Mouse (Mus musculus): ENCODE data around the gene Galnt7. TPM values are rescaled to one million over a fixed set of nuclear protein-coding genes. Genes with fewer than 3 reads are reported as not detected.

Galnt7 gene
- total RNA-seq, 2 experiments from 2014 or later: 11.0 to 13.3 TPM

- DNase-seq (ENCODE audit: low spot score in 2 of 2): no peak
Observed at GRCm38 (mm10) chr8:57628787-57629664, 23.8 kb downstream of the Galnt7 start.

GRCm38 (mm10) chr8:57627946-57628786, 24.7 kb downstream of the Galnt7 start:
- DNase-seq (ENCODE audit: low spot score in 2 of 2): peak in 1 of 2 experiments; percentile 54

- peak in 1 of 2 experiments; percentile 26 for DNase-seq (ENCODE audit: low spot score in 2 of 2)
Observed at GRCm38 (mm10) chr8:57623955-57624354, 28.9 kb downstream of the Galnt7 start.

- no peak for DNase-seq (ENCODE audit: low spot score in 2 of 2)
Observed at GRCm38 (mm10) chr8:57623051-57623450, 29.8 kb downstream of the Galnt7 start.

- no peak for DNase-seq (ENCODE audit: low spot score in 2 of 2)
Observed at GRCm38 (mm10) chr8:57616965-57617364, 35.9 kb downstream of the Galnt7 start.

DNA sequence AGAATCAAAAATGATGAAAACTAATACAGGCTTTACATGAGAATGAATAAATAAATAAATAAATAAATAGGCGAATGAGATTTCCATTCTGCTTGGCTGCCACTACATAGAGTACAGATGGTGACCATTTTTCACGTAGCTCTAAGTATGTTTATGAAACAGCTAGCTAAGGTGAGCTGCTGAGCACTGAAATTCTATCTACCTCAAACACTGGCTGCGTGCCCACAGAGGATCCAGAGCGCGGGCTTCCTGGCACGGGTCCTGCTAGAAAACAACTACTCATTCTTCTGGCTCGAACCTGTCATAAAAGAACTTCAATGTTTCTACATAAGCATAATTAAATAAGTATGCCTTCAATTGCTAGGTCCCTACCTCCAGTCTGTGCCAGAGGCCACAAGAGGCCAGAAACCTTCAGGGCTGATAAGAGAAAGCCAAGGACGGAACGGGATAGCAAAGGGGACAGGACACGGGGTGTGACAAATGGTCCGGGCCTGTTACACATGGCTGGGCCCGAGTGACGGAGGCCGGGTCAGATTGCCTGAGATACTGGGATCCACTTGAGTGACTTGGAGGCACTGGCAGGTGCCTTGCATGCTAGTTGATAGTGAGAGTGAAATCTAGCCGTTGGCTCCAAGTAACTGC, 37.7 kb downstream of the Galnt7 start:
- DNase-seq (ENCODE audit: low spot score in 2 of 2): no peak

- no peak for DNase-seq (ENCODE audit: low spot score in 2 of 2)
Observed at GRCm38 (mm10) chr8:57611419-57611977, 41.3 kb downstream of the Galnt7 start.

- DNase-seq (ENCODE audit: low spot score in 2 of 2): peak; percentile 20 to 76
Observed at GRCm38 (mm10) chr8:57610706-57611418, 42.0 kb downstream of the Galnt7 start.

GRCm38 (mm10) chr8:57602511-57602910, 50.3 kb downstream of the Galnt7 start:
- no peak for DNase-seq (ENCODE audit: low spot score in 2 of 2)

DNA sequence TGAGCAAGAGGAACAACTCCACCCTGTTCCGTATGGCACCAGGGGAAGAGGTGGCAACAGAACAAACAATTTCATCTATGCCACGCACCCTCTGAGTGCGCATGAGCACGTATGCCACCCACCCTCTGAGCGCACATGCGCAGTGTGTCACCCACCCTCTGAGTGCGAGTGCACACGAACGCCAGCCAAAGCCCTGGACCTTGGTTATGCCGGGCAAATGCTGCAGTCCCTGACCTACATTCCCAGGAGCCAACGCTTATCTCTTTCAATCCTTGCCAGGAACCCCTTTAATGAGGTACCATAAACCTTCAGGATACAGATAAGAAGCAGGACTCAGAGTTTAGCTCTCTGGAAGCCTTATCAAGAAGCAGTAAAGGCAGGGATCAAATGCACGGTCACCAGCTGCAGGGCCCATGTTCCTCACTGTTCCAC, 50.8 kb downstream of the Galnt7 start:
- peak in 1 of 2 experiments; percentile 63 for DNase-seq (ENCODE audit: low spot score in 2 of 2)

DNA sequence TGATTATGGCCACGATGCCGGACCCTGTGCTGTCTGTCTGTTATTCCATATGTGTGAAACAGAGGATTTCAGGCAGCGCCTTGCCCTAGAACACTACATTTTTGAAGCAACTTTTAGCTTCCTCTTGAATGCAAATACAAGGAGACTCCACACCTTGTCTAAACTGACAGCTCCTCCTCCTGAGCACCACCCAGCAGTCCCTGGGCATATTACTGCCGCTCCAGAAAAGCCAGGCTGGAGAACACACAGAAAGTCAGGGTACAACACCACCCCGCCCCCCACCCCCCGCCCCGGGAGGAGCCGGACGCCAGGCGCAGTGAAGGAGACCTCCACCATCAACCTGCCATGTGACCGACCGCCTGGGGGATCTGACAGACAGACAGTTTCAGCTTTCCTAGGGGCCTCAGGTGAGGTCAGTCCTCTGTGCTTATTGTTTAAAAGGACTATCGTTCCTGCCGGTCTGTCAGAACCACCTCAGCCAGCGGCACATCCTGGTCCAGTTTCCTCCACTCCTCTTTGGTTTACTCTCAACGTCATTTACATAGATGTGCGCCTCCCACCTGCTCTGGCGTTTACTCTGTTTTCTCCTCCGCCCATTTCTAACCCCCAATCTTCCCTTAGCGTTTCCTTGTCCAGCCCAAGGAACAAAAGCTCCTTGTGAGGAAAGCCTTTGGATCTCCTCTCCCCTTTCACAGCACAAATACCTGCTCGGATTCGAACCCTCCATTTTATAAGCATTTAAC, 52.8 kb downstream of the Galnt7 start:
- DNase-seq (ENCODE audit: low spot score in 2 of 2): no peak

GRCm38 (mm10) chr8:57595853-57596252, 57.0 kb downstream of the Galnt7 start:
- no peak for DNase-seq (ENCODE audit: low spot score in 2 of 2)

DNA sequence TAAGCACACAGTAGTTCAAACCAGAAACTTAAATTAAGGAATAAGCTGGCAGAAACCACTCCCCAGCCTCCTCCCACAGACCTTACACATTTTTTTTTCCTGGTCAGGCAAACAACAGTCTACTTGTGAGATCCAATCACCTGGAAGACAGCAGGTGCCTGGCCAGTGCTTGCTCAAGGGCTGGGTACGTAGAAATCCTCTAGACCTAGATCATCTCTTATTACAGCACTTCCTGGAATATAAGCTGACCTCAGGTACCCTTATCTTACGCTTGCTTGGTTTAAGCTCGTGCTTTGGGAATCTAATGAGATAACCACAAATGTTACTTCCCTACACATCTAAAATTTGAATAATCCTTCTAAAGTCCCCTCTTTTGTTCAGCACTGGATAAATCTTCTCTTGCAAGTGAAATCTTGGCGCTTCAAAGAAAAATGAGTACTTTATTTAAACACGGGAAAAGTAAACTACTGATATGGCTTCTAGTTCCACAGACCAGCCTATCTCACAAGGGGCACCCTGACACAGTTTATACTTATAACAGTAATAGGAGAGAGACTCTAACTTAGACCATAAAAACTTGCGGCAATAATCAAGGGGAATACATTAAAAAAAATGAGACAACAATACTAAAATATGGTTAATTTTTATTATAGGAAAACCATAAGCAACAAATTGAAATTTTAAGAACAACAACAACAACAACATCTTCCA, 58.5 kb downstream of the Galnt7 start:
- DNase-seq (ENCODE audit: low spot score in 2 of 2): no peak

GRCm38 (mm10) chr8:57592604-57593003, 60.2 kb downstream of the Galnt7 start:
- no peak for DNase-seq (ENCODE audit: low spot score in 2 of 2)

GRCm38 (mm10) chr8:57591681-57592080, 61.2 kb downstream of the Galnt7 start:
- no peak for DNase-seq (ENCODE audit: low spot score in 2 of 2)

- DNase-seq (ENCODE audit: low spot score in 2 of 2): no peak
Observed at GRCm38 (mm10) chr8:57590015-57590414, 62.8 kb downstream of the Galnt7 start.

DNA sequence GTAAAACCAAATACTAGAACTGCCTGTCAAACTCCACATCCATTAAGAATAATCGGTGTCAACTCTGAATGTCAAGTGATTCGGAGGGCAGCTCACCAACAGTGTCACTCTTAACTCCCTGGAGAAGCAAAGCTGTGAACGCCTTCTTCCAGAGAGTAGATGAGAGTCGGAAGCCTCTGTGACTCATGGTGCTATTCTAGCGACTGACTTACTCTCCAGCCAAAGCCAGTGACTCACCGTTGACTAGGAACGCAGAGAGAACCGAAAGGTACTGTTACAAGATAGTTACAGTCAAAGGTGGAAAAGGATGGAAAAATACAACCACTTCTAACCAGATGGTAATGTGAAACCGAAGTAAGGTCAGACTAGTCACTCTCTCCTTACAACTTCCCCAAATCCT, 63.7 kb downstream of the Galnt7 start:
- no peak for DNase-seq (ENCODE audit: low spot score in 2 of 2)

DNA sequence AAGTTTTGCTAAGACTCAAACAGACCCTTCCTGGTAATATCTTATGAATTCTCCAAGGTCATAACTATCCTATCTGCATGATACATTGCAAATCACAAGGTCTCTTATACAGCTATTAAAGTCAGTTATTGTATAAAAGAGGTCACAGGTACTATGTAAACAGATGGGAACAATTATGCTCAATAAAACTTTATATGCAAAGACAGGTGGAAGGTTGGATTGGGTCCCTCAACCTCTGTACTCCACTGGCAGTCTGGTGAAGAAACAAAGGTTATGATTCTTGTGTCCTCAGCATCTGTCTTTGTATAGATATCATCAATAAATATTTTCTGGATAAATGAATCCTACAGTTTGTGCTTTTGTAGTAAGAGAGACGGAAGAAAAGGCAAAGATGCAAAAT, 64.2 kb downstream of the Galnt7 start:
- DNase-seq (ENCODE audit: low spot score in 2 of 2): no peak

GRCm38 (mm10) chr8:57586667-57587066, 66.2 kb downstream of the Galnt7 start:
- no peak for DNase-seq (ENCODE audit: low spot score in 2 of 2)

All from layer of hippocampus, adult 18-20 months (tissue).